Mouse (Mus musculus): Measurements from ENCODE around the gene Tapbp. TPM values are rescaled to one million over a fixed set of nuclear protein-coding genes. Genes with fewer than 3 reads are reported as not detected.
A peak's percentile ranks its signal among the peaks of the same experiment; 100 is the strongest.

Tapbp gene
- total RNA-seq, 2 experiments from 2014 or later, result 103 to 112 TPM

- intact Hi-C loops (cut with DNase I), result loop anchor here (1.0 kb wide), 1 partner anchor 64 kb away; no protein-coding TSS in a partner anchor
- DNase-seq, result no peak
These were observed 41.8 kb downstream of the Tapbp start for GRCm38 (mm10) chr17:33957493-33957892.

- no peak for DNase-seq
- intact Hi-C loops (cut with DNase I), result no loop called here
These were observed 42.8 kb downstream of the Tapbp start for GRCm38 (mm10) chr17:33958451-33958850.

- DNase-seq, result no peak
- intact Hi-C loops (cut with DNase I), result no loop called here
These were observed 43.4 kb downstream of the Tapbp start for GRCm38 (mm10) chr17:33959135-33959534.

GRCm38 (mm10) chr17:33959948-33960347 is 44.2 kb downstream of the Tapbp start:
- intact Hi-C loops (cut with DNase I), result loop anchor here (2.0 to 5.0 kb wide), 3 partner anchors 1311 to 1397 kb away; no protein-coding TSS in a partner anchor
- DNase-seq, result no peak

- intact Hi-C loops (cut with DNase I), result loop anchor here (5.0 kb wide), 1 partner anchor 1394 kb away; no protein-coding TSS in a partner anchor
- no peak for DNase-seq
These were observed 47.2 kb downstream of the Tapbp start for GRCm38 (mm10) chr17:33962876-33963275.

GRCm38 (mm10) chr17:33965082-33965845 is 49.6 kb downstream of the Tapbp start:
- DNase-seq, result no peak
- intact Hi-C loops (cut with DNase I), result no loop called here

- intact Hi-C loops (cut with DNase I), result loop anchor here (1.0 kb wide), 1 partner anchor 1336 kb away; no protein-coding TSS in a partner anchor
- DNase-seq, result no peak
These were observed 50.3 kb downstream of the Tapbp start for GRCm38 (mm10) chr17:33965846-33966550.

- DNase-seq, result peak; percentile 80 to 86
- intact Hi-C loops (cut with DNase I), result loop anchor here (1.0 kb wide), 1 partner anchor 14 kb away; no protein-coding TSS in a partner anchor
These were observed 52.8 kb downstream of the Tapbp start for GRCm38 (mm10) chr17:33968489-33968888.

- DNase-seq, result no peak
- intact Hi-C loops (cut with DNase I), result loop anchor here (1.0 kb wide), 1 partner anchor 13 kb away; no protein-coding TSS in a partner anchor
These were observed 53.2 kb downstream of the Tapbp start for GRCm38 (mm10) chr17:33968927-33969326.

GRCm38 (mm10) chr17:33969394-33969793 is 53.7 kb downstream of the Tapbp start:
- intact Hi-C loops (cut with DNase I), result no loop called here

GRCm38 (mm10) chr17:33972691-33973090 is 57.0 kb downstream of the Tapbp start:
- intact Hi-C loops (cut with DNase I), result loop anchor here (1.0 kb wide), 1 partner anchor 1299 kb away; no protein-coding TSS in a partner anchor
- no peak for DNase-seq

More at GRCm38 (mm10) chr17:33969394-33969793, 53.7 kb downstream of the Tapbp start:
- DNase-seq, result no peak

- intact Hi-C loops (cut with DNase I), result no loop called here
- DNase-seq, result no peak
These were observed 57.9 kb downstream of the Tapbp start for GRCm38 (mm10) chr17:33973572-33973971.

- intact Hi-C loops (cut with DNase I), result no loop called here
- no peak for DNase-seq
These were observed 62.3 kb downstream of the Tapbp start for GRCm38 (mm10) chr17:33977861-33978557.

GRCm38 (mm10) chr17:33978631-33979031 is 62.9 kb downstream of the Tapbp start:
- intact Hi-C loops (cut with DNase I), result no loop called here

More at GRCm38 (mm10) chr17:33978631-33979031, 62.9 kb downstream of the Tapbp start:
- DNase-seq, result peak; percentile 76 to 79

Small RNA genes lying within 50 kb of the gene (microRNA-seq; reads per million reads assigned to microRNA genes)
- 0 reads per million in 2 experiments for gene Gm27740 (ENCODE audit: borderline number of aligned reads in 2 of 2)

Other genes starting within 250 kb of the Tapbp start
- 10 to 100 TPM; 82.5 to 83.7 TPM for gene Hnrnpm, start 229.0 kb upstream of the Tapbp start, total RNA-seq (2021)
- gene March2, start 197.2 kb upstream of the Tapbp start, total RNA-seq (2021), result 100 to 1,000 TPM; 141 to 157 TPM
- 100 to 1,000 TPM; 269 to 304 TPM for gene Rab11b, start 155.4 kb upstream of the Tapbp start, total RNA-seq (2021)
- gene Angptl4, start 134.1 kb upstream of the Tapbp start, total RNA-seq (2021), result 10 to 100 TPM; 18.2 to 58.8 TPM
- 10 to 100 TPM; 55.7 to 81.7 TPM for gene Kank3, start 105.4 kb upstream of the Tapbp start, total RNA-seq (2021)
- 100 to 1,000 TPM; 764 to 784 TPM for gene Rps28, start 91.3 kb upstream of the Tapbp start, total RNA-seq (2021)
- 100 to 1,000 TPM; 648 to 672 TPM for gene Ndufa7, start 91.3 kb upstream of the Tapbp start, total RNA-seq (2021)
- gene Cd320, start 72.8 kb upstream of the Tapbp start, total RNA-seq (2021), result 10 to 100 TPM; 28.6 to 34.6 TPM
- not detected for gene Gm7029, start 42.1 kb upstream of the Tapbp start, total RNA-seq (2021)
- gene Kifc1, start 25.2 kb upstream of the Tapbp start, total RNA-seq (2021), result 1 to 10 TPM in 1 of 2 experiments, under 1 TPM in 1; 0.87 to 1.5 TPM
- not detected for gene Platr17, start 10.8 kb upstream of the Tapbp start, total RNA-seq (2021)
- gene Daxx, start 6.5 kb upstream of the Tapbp start, total RNA-seq (2021), result 10 to 100 TPM; 15.7 to 18.0 TPM
- gene Zbtb22, start within 50 bp of the Tapbp start, total RNA-seq (2021), result 10 to 100 TPM; 20.1 to 20.6 TPM
- 10 to 100 TPM; 38.7 TPM for gene Rgl2, start 13.6 kb downstream of the Tapbp start, total RNA-seq (2021)
- gene Pfdn6, start 24.4 kb downstream of the Tapbp start, total RNA-seq (2021), result 10 to 100 TPM; 77.0 to 84.7 TPM
- gene Wdr46, start 24.8 kb downstream of the Tapbp start, total RNA-seq (2021), result 10 to 100 TPM; 10.1 to 11.5 TPM
- gene B3galt4, start 35.6 kb downstream of the Tapbp start, total RNA-seq (2021), result 1 to 10 TPM; 2.7 to 2.9 TPM
- 10 to 100 TPM; 38.8 to 41.4 TPM for gene Vps52, start 39.9 kb downstream of the Tapbp start, total RNA-seq (2021)
- 100 to 1,000 TPM; 411 to 417 TPM for gene Rps18, start 40.1 kb downstream of the Tapbp start, total RNA-seq (2021)
- gene H2-K1, start 84.4 kb downstream of the Tapbp start, total RNA-seq (2021), result 100 to 1,000 TPM in 1 of 2 experiments, 10 to 100 TPM in 1; 79.0 to 116 TPM
- 10 to 100 TPM; 14.0 to 15.1 TPM for gene Ring1, start 108.8 kb downstream of the Tapbp start, total RNA-seq (2021)
- gene H2-Ke6, start 112.2 kb downstream of the Tapbp start, total RNA-seq (2021), result 100 to 1,000 TPM; 107 to 121 TPM
- gene Slc39a7, start 115.8 kb downstream of the Tapbp start, total RNA-seq (2021), result 10 to 100 TPM; 56.9 to 60.7 TPM
- 10 to 100 TPM; 39.8 to 41.8 TPM for gene Rxrb, start 115.9 kb downstream of the Tapbp start, total RNA-seq (2021)
- gene Col11a2, start 123.5 kb downstream of the Tapbp start, total RNA-seq (2021), result 1 to 10 TPM in 1 of 2 experiments, under 1 TPM in 1; 0.98 to 1.9 TPM
- not detected for gene H2-Oa, start 176.4 kb downstream of the Tapbp start, total RNA-seq (2021)
- 1 to 10 TPM; 4.0 to 6.5 TPM for gene H2-DMa, start 203.6 kb downstream of the Tapbp start, total RNA-seq (2021)
- gene Brd2, start 206.7 kb downstream of the Tapbp start, total RNA-seq (2021), result 10 to 100 TPM; 80.5 to 87.0 TPM
- gene H2-DMb2, start 227.4 kb downstream of the Tapbp start, total RNA-seq (2021), result 1 to 10 TPM; 1.3 to 1.7 TPM
- gene H2-DMb1, start 237.2 kb downstream of the Tapbp start, total RNA-seq (2021), result 1 to 10 TPM; 1.5 to 2.9 TPM